ENCODE assay signal across 8 mouse cellular contexts in genomic region chr4:154749160-154749559, GRCm38 (mm10).
DNase-seq lines count a peak whose midpoint lies in the region; ATAC-seq and TF ChIP-seq lines count a peak whose summit lies in the region.

No protein-coding gene starts in this region.

- no peak overlapping the region for H3K4me2 ChIP-seq in hindbrain, postnatal 0 days (ENCODE audit: low read depth, low read length)

- no peak overlapping the region for H3K4me3 ChIP-seq in hindbrain, postnatal 0 days (ENCODE audit: low read length)

- H3K27me3 ChIP-seq in hindbrain, postnatal 0 days (ENCODE audit: insufficient read depth, low read length): no peaks in the 10 kb centered on the region

- no peaks in the 10 kb centered on the region for H3K9me3 ChIP-seq in hindbrain, postnatal 0 days (ENCODE audit: low read length)

- no peak overlapping the region for H3K27ac ChIP-seq in hindbrain, postnatal 0 days

- ATAC-seq in hindbrain, postnatal 0 days: no peak

- WGBS in hindbrain, postnatal 0 days: 44% methylated on average over 9 of the region's 9 CpGs

- H3K9ac ChIP-seq in hindbrain, postnatal 0 days (replicated peaks; ENCODE audit: low read length): no peak overlapping the region

- peak; percentile 75 for TF ChIP-seq CTCF in hindbrain, postnatal 0 days (IDR thresholded peaks at IDR 0.05; ENCODE audit: low read depth)

- no peaks in the 10 kb centered on the region for H3K36me3 ChIP-seq in hindbrain, postnatal 0 days (ENCODE audit: insufficient read depth, low read length)

- DNase-seq in adrenal gland, adult (ENCODE audit: inconsistent age in 2 of 2, low spot score in 1 of 2): peak; percentile 17 to 60
- DNase-seq in adrenal gland, adult 8-10 months: no peak
- DNase-seq in layer of hippocampus, adult 11-12 months (ENCODE audit: low spot score): peak; percentile 11
- DNase-seq in layer of hippocampus, postnatal 36 days: no peak
- DNase-seq in R1 (ENCODE audit: low read depth, low spot score) (peak; percentile 40), adipocyte (ENCODE audit: low spot score) (no peak)
- DNase-seq in hindbrain, postnatal 0 days (ENCODE audit: low spot score): peak; percentile 67
- DNase-seq in retina, adult 2 months (ENCODE audit: low read depth, low spot score): peak; percentile 9

- no peaks in the 10 kb centered on the region for H3K4me1 ChIP-seq in hindbrain, postnatal 0 days (ENCODE audit: insufficient read depth, low read length)

Comparison
In these comparisons a context has a peak if more than half of its experiments do, and no peak if none do; other contexts are left out.
1. DNase-seq: peak in adrenal gland, adult (2 of 2), layer of hippocampus, adult 11-12 months (single experiment), R1 (single experiment), hindbrain, postnatal 0 days (single experiment) and retina, adult 2 months (single experiment); none in adrenal gland, adult 8-10 months (single experiment), layer of hippocampus, postnatal 36 days (0 of 2) and adipocyte (single experiment).